Mouse (Mus musculus): ENCODE data around the gene Cdkn1a. TPM values are rescaled to one million over a fixed set of nuclear protein-coding genes. Genes with fewer than 3 reads are reported as not detected.

Gene Cdkn1a
- polyA plus RNA-seq, 1 experiment from 2014 or later, result 114 TPM

DNA sequence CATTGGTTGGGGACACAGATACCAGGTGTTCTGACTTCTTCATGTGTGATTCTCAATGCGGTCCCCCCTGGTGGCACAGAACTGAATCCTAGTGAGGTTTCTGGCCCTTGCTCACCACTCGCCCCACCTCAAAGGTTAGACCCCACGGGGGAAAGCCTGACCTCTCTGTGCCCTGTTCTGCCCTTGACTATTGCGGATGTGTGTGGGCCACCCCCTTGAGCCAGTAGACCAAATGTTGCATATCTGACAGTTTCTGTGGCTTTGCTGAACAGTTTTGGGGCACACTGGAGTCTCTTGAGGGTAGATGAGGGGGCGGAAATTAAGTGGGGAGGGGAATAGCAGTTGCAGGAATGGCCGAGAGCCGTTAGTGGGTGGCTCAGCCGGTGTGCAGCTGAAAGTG, 52.5 kb downstream of the Cdkn1a start:
- ATAC-seq, result no peak
- no peak overlapping the region for H3K27ac ChIP-seq (ENCODE audit: low read length)
- no peaks in the 10 kb centered on the region for H3K27me3 ChIP-seq (replicated peaks; ENCODE audit: control insufficient read depth, insufficient read depth, low read length)
- no peak overlapping the region for H3K4me2 ChIP-seq (ENCODE audit: low read depth, low read length)
- H3K9ac ChIP-seq (ENCODE audit: low read depth, low read length), result no peak overlapping the region
- H3K4me3 ChIP-seq (ENCODE audit: low read length), result no peak overlapping the region
- no peaks in the 10 kb centered on the region for H3K36me3 ChIP-seq (ENCODE audit: control insufficient read depth, insufficient read depth, low read length)
- H3K4me1 ChIP-seq (ENCODE audit: control insufficient read depth, insufficient read depth, low read length), result 0 out of 2 replicates have a peak, but pooled peaks cover 2% of the 10 kb centered on the region
- 81% methylated on average over 8 of the region's 8 CpGs for WGBS
- H3K9me3 ChIP-seq (ENCODE audit: control insufficient read depth, low read length), result no peaks in the 10 kb centered on the region

GRCm38 (mm10) chr17:29145101-29145500, 54.3 kb downstream of the Cdkn1a start:
- Histone ChIP-seq H3K36me3 (ENCODE audit: control insufficient read depth, insufficient read depth, low read length) (no peaks in the 10 kb centered on the region), H3K9ac (ENCODE audit: low read depth, low read length) (no peak overlapping the region), H3K4me2 (ENCODE audit: low read depth, low read length) (no peak overlapping the region), H3K4me3 (ENCODE audit: low read length) (no peak overlapping the region), H3K27me3 (replicated peaks; ENCODE audit: control insufficient read depth, insufficient read depth, low read length) (no peaks in the 10 kb centered on the region), H3K4me1 (ENCODE audit: control insufficient read depth, insufficient read depth, low read length) (0 out of 2 replicates have a peak, but pooled peaks cover 2% of the 10 kb centered on the region), H3K27ac (ENCODE audit: low read length) (no peak overlapping the region), H3K9me3 (ENCODE audit: control insufficient read depth, low read length) (no peaks in the 10 kb centered on the region)
- ATAC-seq, result no peak
- 91% methylated on average over 12 of the region's 12 CpGs for WGBS

DNA sequence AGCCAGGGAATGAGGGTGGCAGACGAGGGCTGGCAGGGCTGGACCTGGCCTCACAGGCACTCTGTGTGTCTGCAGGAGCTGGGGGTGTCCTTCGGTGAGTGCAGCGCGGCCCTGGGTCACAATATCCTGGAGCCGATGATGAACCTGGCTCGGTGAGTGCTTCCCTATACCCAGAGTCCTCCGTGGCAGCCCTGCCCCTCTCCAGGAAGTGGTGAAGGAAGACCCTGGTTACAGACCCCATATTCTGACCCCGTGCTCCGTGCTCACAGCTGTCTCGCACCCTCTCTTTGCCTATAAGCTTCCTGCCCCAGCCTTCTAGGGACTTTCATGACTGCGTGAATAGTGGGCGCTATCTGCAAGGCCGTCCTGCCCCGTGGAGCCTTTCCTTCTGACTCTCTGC, 56.5 kb downstream of the Cdkn1a start:
- no peaks in the 10 kb centered on the region for H3K36me3 ChIP-seq (ENCODE audit: control insufficient read depth, insufficient read depth, low read length)
- H3K9ac ChIP-seq (ENCODE audit: low read depth, low read length), result no peak overlapping the region
- H3K27me3 ChIP-seq (replicated peaks; ENCODE audit: control insufficient read depth, insufficient read depth, low read length), result no peaks in the 10 kb centered on the region
- H3K4me1 ChIP-seq (ENCODE audit: control insufficient read depth, insufficient read depth, low read length), result 0 out of 2 replicates have a peak, but pooled peaks cover 2% of the 10 kb centered on the region
- ATAC-seq, result no peak
- no peak overlapping the region for H3K4me3 ChIP-seq (ENCODE audit: low read length)
- no peak overlapping the region for H3K27ac ChIP-seq (ENCODE audit: low read length)
- H3K9me3 ChIP-seq (ENCODE audit: control insufficient read depth, low read length), result no peaks in the 10 kb centered on the region
- 78% methylated on average over 14 of the region's 14 CpGs for WGBS
- no peak overlapping the region for H3K4me2 ChIP-seq (ENCODE audit: low read depth, low read length)

DNA sequence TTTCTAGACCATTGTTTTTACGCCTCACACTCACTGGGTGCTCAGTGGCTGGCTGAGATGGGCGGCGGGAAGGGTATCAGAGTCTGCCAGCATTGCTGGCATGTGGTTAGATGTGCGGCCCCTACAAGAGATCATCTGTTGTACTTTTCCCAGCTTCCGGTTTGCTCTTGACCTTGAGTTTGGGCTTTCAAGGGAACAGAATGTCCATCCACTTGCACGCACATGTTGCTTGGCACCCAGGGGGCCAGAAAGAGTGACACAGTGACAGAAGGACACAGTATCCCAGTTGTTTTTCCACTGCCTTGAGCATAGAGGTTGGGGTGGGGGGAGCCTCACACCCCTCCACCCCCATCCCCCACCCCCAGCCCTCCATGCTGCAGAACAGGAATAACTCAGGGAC, 57.0 kb downstream of the Cdkn1a start:
- no peaks in the 10 kb centered on the region for H3K27me3 ChIP-seq (replicated peaks; ENCODE audit: control insufficient read depth, insufficient read depth, low read length)
- H3K9me3 ChIP-seq (ENCODE audit: control insufficient read depth, low read length), result no peaks in the 10 kb centered on the region
- no peak overlapping the region for H3K27ac ChIP-seq (ENCODE audit: low read length)
- no peak for ATAC-seq
- H3K4me3 ChIP-seq (ENCODE audit: low read length), result no peak overlapping the region
- no peak overlapping the region for H3K9ac ChIP-seq (ENCODE audit: low read depth, low read length)
- WGBS, result 78% methylated on average over 6 of the region's 6 CpGs
- H3K36me3 ChIP-seq (ENCODE audit: control insufficient read depth, insufficient read depth, low read length), result no peaks in the 10 kb centered on the region
- 0 out of 2 replicates have a peak, but pooled peaks cover 2% of the 10 kb centered on the region for H3K4me1 ChIP-seq (ENCODE audit: control insufficient read depth, insufficient read depth, low read length)
- no peak overlapping the region for H3K4me2 ChIP-seq (ENCODE audit: low read depth, low read length)

DNA sequence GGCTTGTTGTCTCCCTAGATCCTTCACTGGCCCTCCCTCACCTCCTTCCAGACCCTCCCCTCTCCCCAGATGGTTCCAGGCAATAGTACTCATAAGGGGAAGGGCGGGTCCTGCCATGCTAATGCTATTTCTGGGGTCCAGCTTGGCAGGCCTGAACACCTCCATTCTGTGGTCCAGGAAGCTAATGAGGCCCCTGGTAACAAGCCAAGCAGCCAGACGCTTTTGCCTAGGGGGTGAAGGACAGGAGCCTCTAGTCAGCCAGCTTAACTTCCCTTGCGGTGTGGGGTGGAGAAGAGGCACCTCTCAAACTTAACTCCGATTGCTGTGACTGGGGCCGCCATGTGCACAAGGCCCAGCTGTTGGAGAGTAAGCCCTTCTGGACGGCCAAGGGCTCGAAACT, 59.0 kb downstream of the Cdkn1a start:
- 77% methylated on average over 7 of the region's 7 CpGs for WGBS
- no peak for ATAC-seq
- H3K9ac ChIP-seq (ENCODE audit: low read depth, low read length), result no peak overlapping the region
- H3K36me3 ChIP-seq (ENCODE audit: control insufficient read depth, insufficient read depth, low read length), result no peaks in the 10 kb centered on the region
- H3K27ac ChIP-seq (ENCODE audit: low read length), result no peak overlapping the region
- H3K4me1 ChIP-seq (ENCODE audit: control insufficient read depth, insufficient read depth, low read length), result 0 out of 2 replicates have a peak, but pooled peaks cover 2% of the 10 kb centered on the region
- H3K27me3 ChIP-seq (replicated peaks; ENCODE audit: control insufficient read depth, insufficient read depth, low read length), result no peaks in the 10 kb centered on the region
- no peak overlapping the region for H3K4me2 ChIP-seq (ENCODE audit: low read depth, low read length)
- no peak overlapping the region for H3K4me3 ChIP-seq (ENCODE audit: low read length)
- H3K9me3 ChIP-seq (ENCODE audit: control insufficient read depth, low read length), result no peaks in the 10 kb centered on the region

Other genes starting within 250 kb of the Cdkn1a start
- gene Pnpla1, start 232.6 kb upstream of the Cdkn1a start, polyA plus RNA-seq (2015; fragmentation: Nextera tagmentation; extraction: Ambion mirVana), result 1.7 and 1.9 TPM in 2 replicates
- 3.9 and 4.2 TPM in 2 replicates for gene 4930539E08Rik, start 175.7 kb upstream of the Cdkn1a start, polyA plus RNA-seq (2015; fragmentation: Nextera tagmentation; extraction: Ambion mirVana)
- gene Pxt1, start 147.1 kb upstream of the Cdkn1a start, polyA plus RNA-seq (2015; fragmentation: Nextera tagmentation; extraction: Ambion mirVana), result not detected in 2 replicates
- gene Kctd20, start 139.0 kb upstream of the Cdkn1a start, polyA plus RNA-seq (2015; fragmentation: Nextera tagmentation; extraction: Ambion mirVana), result 57.0 and 62.3 TPM in 2 replicates
- gene Stk38, start 83.0 kb upstream of the Cdkn1a start, polyA plus RNA-seq (2015; fragmentation: Nextera tagmentation; extraction: Ambion mirVana), result 98.3 and 104 TPM in 2 replicates
- gene Srsf3, start 58.3 kb upstream of the Cdkn1a start, polyA plus RNA-seq (2015; fragmentation: Nextera tagmentation; extraction: Ambion mirVana), result 393 and 451 TPM in 2 replicates
- 0.34 and 0.70 TPM in 2 replicates for gene Rab44, start 23.2 kb downstream of the Cdkn1a start, polyA plus RNA-seq (2015; fragmentation: Nextera tagmentation; extraction: Ambion mirVana)
- gene Cpne5, start 147.2 kb downstream of the Cdkn1a start, polyA plus RNA-seq (2015; fragmentation: Nextera tagmentation; extraction: Ambion mirVana), result 5.3 and 5.9 TPM in 2 replicates
- gene Ppil1, start 173.2 kb downstream of the Cdkn1a start, polyA plus RNA-seq (2015; fragmentation: Nextera tagmentation; extraction: Ambion mirVana), result 133 and 153 TPM in 2 replicates
- gene BC004004, start 177.8 kb downstream of the Cdkn1a start, polyA plus RNA-seq (2015; fragmentation: Nextera tagmentation; extraction: Ambion mirVana), result 82.9 and 85.6 TPM in 2 replicates
- 0.88 and 1.1 TPM in 2 replicates for gene Pi16, start 226.7 kb downstream of the Cdkn1a start, polyA plus RNA-seq (2015; fragmentation: Nextera tagmentation; extraction: Ambion mirVana)

Measured in intestine, embryonic 16.5 days (tissue).